Mouse (Mus musculus) hindbrain, embryonic 12.5 days (tissue): ENCODE data around the gene Sesn1. TPM values are rescaled to one million over a fixed set of nuclear protein-coding genes. Genes with fewer than 3 reads are reported as not detected.
"Not testable (repeated sequence)": the region's sequence is repeated elsewhere in the genome, so short reads cannot be mapped to it uniquely, and the experiment has no call there.

Experiments used
- ATAC-seq: fragments of 200-750 bp; cut with Nextera tagmentation; 2 replicates; pipeline ENCODE4 v1.8.0; 2017; ENCODE audit warnings: moderate TSS enrichment; ENCODE audit not compliant: low FRiP score
- H3K27ac ChIP-seq: fragments of 300-500 bp; sonication (generic); 2 replicates; pipeline ENCODE4 v1.5.1; 2016; ENCODE audit warnings: mild to moderate bottlenecking
- H3K27me3 ChIP-seq: fragments of 300-500 bp; sonication (generic); 2 replicates; pipeline ENCODE4 v1.6.1; 2016; ENCODE audit warnings: mild to moderate bottlenecking
- H3K36me3 ChIP-seq: fragments of 300-500 bp; sonication (generic); 2 replicates; pipeline ENCODE4 v1.6.1; 2016; ENCODE audit warnings: mild to moderate bottlenecking
- H3K4me1 ChIP-seq: fragments of 300-500 bp; sonication (generic); 2 replicates; pipeline ENCODE4 v1.6.1; 2016
- H3K4me2 ChIP-seq: fragments of 300-500 bp; sonication (generic); replicated peaks from 2 replicates; pipeline ENCODE4 v1.6.1; 2016; ENCODE audit warnings: mild to moderate bottlenecking
- H3K4me3 ChIP-seq: fragments of 300-500 bp; sonication (generic); 2 replicates; pipeline ENCODE4 v1.5.1; 2016; ENCODE audit warnings: mild to moderate bottlenecking
- H3K9ac ChIP-seq: fragments of 300-500 bp; sonication (generic); 2 replicates; pipeline ENCODE4 v1.6.1; 2016; ENCODE audit warnings: mild to moderate bottlenecking, moderate library complexity
- H3K9me3 ChIP-seq: fragments of 300-500 bp; sonication (generic); replicated peaks from 2 replicates; pipeline ENCODE4 v1.6.1; 2016; ENCODE audit warnings: mild to moderate bottlenecking
- WGBS: fragments of 180-500 bp; shearing (Covaris S2); methylation state at CpG from one replicate; pipeline ENCODE4 v1.1.7; 2016; 5-methylcytosine and 5-hydroxymethylcytosine counted together
- polyA plus RNA-seq: library from polyadenylated mRNA; unstranded; fragments of >200 nt; fragmentation: Nextera tagmentation; extraction: Ambion mirVana; gene quantifications from 2 replicates; pipeline ENCODE4 v1.2.1, GENCODE M21; 2016

Sesn1 gene
- polyA plus RNA-seq, 1 experiment from 2014 or later = 33.0 TPM

DNA sequence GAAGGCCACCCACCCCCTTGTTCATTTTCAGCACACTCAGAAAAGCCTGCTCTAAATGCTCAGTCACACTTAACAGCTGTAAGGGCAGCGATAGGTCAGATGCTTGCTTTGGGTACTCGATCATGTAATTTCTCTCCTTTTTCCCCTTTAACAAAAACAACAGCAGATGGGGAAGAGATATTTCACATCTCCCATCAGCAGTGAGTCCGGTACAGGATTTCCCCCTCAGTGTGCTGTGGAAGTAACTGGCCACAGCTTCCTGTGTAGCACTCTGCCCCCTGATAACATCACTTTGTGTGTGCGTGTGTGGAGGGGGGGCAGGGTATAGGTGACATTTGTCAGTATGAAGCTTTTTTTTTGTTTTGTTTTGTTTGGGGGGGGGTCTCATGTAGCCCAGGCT, 127.4 kb downstream of the Sesn1 start:
- Histone ChIP-seq H3K9ac (no peak overlapping the region), H3K27me3 (no peaks in the 10 kb centered on the region), H3K4me2 (no peak overlapping the region), H3K27ac (no peak overlapping the region), H3K4me3 (no peak overlapping the region), H3K36me3 (no peaks in the 10 kb centered on the region), H3K4me1 (peaks cover 32% of the 10 kb centered on the region), H3K9me3 (no peaks in the 10 kb centered on the region)
- ATAC-seq = no peak
- 57% methylated on average over 4 of the region's 4 CpGs for WGBS

DNA sequence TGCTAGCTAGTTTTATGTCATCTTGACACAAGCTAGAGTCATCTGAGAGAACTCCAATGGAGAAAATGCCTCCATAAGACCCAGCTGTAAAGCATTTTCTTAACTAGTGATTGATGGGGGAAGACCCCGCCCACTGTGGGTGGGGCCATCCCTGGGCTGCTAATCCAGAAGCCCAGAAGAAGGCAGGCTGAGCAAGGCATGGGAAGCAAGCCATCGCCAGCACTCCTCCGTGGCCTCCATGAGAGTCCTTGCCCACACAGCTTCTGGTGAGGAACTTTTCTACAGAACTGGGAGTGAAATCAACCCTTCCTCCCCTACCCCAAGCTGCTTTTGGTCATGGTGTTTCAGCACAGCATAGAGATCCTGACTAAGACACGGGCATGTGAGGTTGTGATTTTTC, 129.4 kb downstream of the Sesn1 start:
- Histone ChIP-seq H3K36me3 (no peaks in the 10 kb centered on the region), H3K9ac (no peak overlapping the region), H3K27ac (no peak overlapping the region), H3K4me2 (no peak overlapping the region), H3K4me3 (no peak overlapping the region), H3K4me1 (peaks cover 30% of the 10 kb centered on the region), H3K9me3 (no peaks in the 10 kb centered on the region), H3K27me3 (no peaks in the 10 kb centered on the region)
- no peak for ATAC-seq
- 64% methylated on average over 4 of the region's 4 CpGs for WGBS

DNA sequence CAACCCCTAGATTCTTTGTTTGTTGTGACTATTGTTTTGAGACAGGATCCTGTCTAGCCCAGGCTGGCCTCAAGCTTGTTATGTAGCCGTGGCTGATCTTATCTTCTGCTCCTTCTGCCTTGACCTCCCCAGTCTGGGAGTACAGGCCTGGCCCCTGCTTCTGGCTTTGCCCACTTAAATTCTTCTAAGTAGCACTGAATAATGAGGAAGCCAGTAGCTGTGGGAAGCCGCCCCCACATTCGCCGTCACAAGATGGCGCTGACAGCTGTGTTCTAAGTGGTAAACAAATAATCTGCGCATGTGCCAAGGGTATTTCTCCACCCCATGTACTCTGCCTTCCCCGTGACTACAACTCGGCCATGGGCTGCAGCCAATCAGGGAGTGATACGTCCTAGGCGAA, 142.6 kb downstream of the Sesn1 start:
- ATAC-seq, H3K36me3 ChIP-seq, H3K27ac ChIP-seq, H3K4me3 ChIP-seq, H3K4me2 ChIP-seq, H3K4me1 ChIP-seq, H3K9ac ChIP-seq, H3K9me3 ChIP-seq, H3K27me3 ChIP-seq: not testable (repeated sequence)
- 94% methylated on average over 10 of the region's 10 CpGs for WGBS

DNA sequence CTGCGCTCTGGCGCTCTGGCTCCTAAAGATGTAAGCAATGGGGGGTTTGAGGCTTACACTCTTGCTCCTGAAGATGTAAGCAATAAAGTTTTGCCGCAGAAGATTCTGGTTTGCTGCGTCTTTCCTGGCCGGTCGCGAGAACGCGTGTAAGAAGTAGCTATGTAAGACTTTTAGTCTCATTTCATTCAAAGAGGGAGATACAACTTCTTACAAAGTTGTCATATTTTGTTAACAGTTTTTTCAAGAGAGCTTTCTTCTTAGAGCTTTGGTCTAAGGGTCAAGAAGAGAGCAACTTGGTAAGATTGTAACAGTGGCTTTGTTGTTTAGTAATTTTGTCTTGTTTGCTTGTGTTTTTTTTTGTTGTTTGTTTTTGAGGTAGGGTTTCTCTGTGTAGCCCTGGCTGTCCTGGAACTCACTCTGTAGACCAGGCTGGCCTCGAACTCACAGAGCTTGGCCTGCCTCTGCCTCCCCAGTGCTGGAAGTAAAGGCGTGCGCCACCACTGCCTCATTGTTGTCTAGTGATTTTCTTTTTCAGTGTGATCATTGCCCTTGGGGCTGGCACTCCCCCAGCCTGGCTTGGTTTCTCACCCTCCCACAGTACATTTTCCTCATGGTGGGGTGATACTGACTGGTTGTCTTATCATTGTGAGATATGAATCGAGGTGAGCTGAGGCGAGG, 143.3 kb downstream of the Sesn1 start:
- Histone ChIP-seq H3K36me3 (no peaks in the 10 kb centered on the region), H3K9me3 (no peaks in the 10 kb centered on the region), H3K27ac (no peak overlapping the region), H3K4me1 (no peaks in the 10 kb centered on the region), H3K9ac (no peak overlapping the region), H3K4me3 (no peak overlapping the region), H3K4me2 (no peak overlapping the region), H3K27me3 (no peaks in the 10 kb centered on the region)
- WGBS = 96% methylated on average over 14 of the region's 14 CpGs
- ATAC-seq = no peak

DNA sequence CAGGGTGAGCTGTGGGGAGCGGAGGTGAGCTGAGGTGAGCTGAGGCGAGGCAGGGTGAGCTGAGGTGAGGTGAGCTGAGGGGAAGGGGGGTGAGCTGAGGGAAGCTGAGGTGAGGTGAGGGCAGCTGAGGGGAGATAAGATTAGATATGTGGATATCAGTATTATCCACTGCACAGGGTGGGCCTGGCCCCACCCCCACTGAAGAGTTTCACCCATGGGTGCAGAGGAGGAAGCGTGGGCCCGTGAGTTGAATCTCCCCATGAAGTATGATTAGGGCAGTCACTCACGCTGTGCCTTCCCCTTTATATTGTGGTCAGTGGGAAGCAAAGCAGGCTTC, 143.8 kb downstream of the Sesn1 start:
- no peak for ATAC-seq
- WGBS = 96% methylated on average over 5 of the region's 5 CpGs
- Histone ChIP-seq H3K27ac (no peak overlapping the region), H3K4me3 (no peak overlapping the region), H3K9me3 (no peaks in the 10 kb centered on the region), H3K9ac (no peak overlapping the region), H3K4me2 (no peak overlapping the region), H3K27me3 (no peaks in the 10 kb centered on the region), H3K36me3 (no peaks in the 10 kb centered on the region), H3K4me1 (no peaks in the 10 kb centered on the region)

DNA sequence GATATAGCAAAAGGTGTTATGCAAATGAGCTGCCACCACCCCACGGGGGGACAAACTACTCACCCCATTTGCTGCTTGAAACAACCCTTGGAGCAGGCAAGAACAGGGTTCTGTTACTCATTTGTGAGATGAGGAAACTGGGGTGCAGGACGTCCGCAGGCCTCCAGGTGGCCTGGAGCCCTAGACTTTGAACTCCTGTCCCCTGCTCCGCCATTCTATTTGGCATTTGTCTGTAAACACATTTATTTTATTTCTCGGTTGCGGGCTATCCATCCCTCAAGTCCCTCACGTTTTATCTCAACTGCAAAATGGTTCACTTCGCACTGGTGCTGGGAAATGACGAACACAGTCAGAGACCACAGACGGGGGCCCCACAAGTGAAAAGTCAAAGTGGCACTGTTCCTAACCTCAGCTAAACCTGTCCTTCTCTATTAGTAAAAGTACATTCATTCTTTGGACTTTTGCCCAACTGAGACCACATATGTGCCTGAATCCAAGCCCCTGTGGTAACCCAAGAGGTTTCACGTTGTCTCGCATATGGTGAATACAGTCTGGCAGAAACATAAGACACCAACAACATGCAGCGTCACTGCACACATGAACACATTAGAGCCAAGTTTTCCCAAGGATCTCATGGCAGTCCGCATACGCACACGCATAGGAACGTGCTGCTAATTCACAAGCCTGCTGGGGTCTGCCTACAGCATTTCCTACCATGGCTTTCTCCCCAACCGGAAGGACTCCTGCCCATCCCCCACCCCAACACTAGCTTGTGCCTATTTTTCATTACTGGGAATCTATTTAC, 147.9 kb downstream of the Sesn1 start:
- Histone ChIP-seq H3K9me3 (peaks cover 3% of the 10 kb centered on the region; the same call in 1 of the 2 replicates), H3K9ac (no peak overlapping the region)
- 86% methylated on average over 18 of the region's 18 CpGs for WGBS

More for the DNA sequence above, 147.9 kb downstream of the Sesn1 start:
- H3K36me3 ChIP-seq = no peaks in the 10 kb centered on the region
- ATAC-seq = no peak
- H3K27me3 ChIP-seq = no peaks in the 10 kb centered on the region
- H3K27ac ChIP-seq = no peak overlapping the region
- no peak overlapping the region for H3K4me2 ChIP-seq
- 0 out of 2 replicates have a peak, but pooled peaks cover under 1% of the 10 kb centered on the region for H3K4me1 ChIP-seq
- H3K4me3 ChIP-seq = no peak overlapping the region

Other genes with a start within 250 kb of the Sesn1 start
- 0.96 and 1.4 TPM in 2 replicates for gene Ccdc162, start 93.3 kb upstream of the Sesn1 start, polyA plus RNA-seq
- gene Cep57l1, start 64 bp upstream of the Sesn1 start, polyA plus RNA-seq = 19.7 and 21.9 TPM in 2 replicates
- gene Armc2, start 208.5 kb downstream of the Sesn1 start, polyA plus RNA-seq = 4.7 and 4.8 TPM in 2 replicates